Mouse (Mus musculus): ENCODE data around the gene Atg4c.
A peak's percentile ranks its signal among the peaks of the same experiment; 100 is the strongest.

Gene Atg4c

GRCm38 (mm10) chr4:99193810-99194582 is at the start of gene Atg4c:
Atg4c (plus strand) TSS chr4:99193934.
- DNase-seq, result peak; percentile 78

GRCm38 (mm10) chr4:99151434-99151833 is 42.3 kb upstream of the Atg4c start:
- no peak for DNase-seq

GRCm38 (mm10) chr4:99151885-99152558 is 41.7 kb upstream of the Atg4c start:
- DNase-seq, result no peak

- DNase-seq, result no peak
These were observed 37.0 kb upstream of the Atg4c start for GRCm38 (mm10) chr4:99156641-99157307.

GRCm38 (mm10) chr4:99158495-99158894 is 35.2 kb upstream of the Atg4c start:
- no peak for DNase-seq

GRCm38 (mm10) chr4:99160414-99160813 is 33.3 kb upstream of the Atg4c start:
- DNase-seq, result no peak

- no peak for DNase-seq
These were observed 32.8 kb upstream of the Atg4c start for GRCm38 (mm10) chr4:99160899-99161298.

GRCm38 (mm10) chr4:99161457-99161971 is 32.2 kb upstream of the Atg4c start:
- no peak for DNase-seq

GRCm38 (mm10) chr4:99163001-99163400 is 30.7 kb upstream of the Atg4c start:
- no peak for DNase-seq

- no peak for DNase-seq
These were observed 30.2 kb upstream of the Atg4c start for GRCm38 (mm10) chr4:99163547-99163946.

GRCm38 (mm10) chr4:99168869-99169268 is 24.9 kb upstream of the Atg4c start:
- DNase-seq, result no peak

- DNase-seq, result no peak
These were observed 19.5 kb upstream of the Atg4c start for GRCm38 (mm10) chr4:99174265-99174664.

GRCm38 (mm10) chr4:99176841-99177240 is 16.9 kb upstream of the Atg4c start:
- no peak for DNase-seq

GRCm38 (mm10) chr4:99177255-99177654 is 16.5 kb upstream of the Atg4c start:
- DNase-seq, result no peak

GRCm38 (mm10) chr4:99178851-99179250 is 14.9 kb upstream of the Atg4c start:
- no peak for DNase-seq

- DNase-seq, result no peak
These were observed 14.2 kb upstream of the Atg4c start for GRCm38 (mm10) chr4:99179446-99180120.

GRCm38 (mm10) chr4:99180921-99181320 is 12.8 kb upstream of the Atg4c start:
- DNase-seq, result no peak

- DNase-seq, result no peak
These were observed 11.9 kb upstream of the Atg4c start for GRCm38 (mm10) chr4:99181739-99182419.

- no peak for DNase-seq
These were observed 10.9 kb upstream of the Atg4c start for GRCm38 (mm10) chr4:99182660-99183431.

- no peak for DNase-seq
These were observed 9.1 kb upstream of the Atg4c start for GRCm38 (mm10) chr4:99184678-99185077.

- no peak for DNase-seq
These were observed 8.4 kb upstream of the Atg4c start for GRCm38 (mm10) chr4:99185305-99185704.
